Mouse (Mus musculus): ENCODE measurements around the gene Lbhd1. TPM values are rescaled to one million over a fixed set of nuclear protein-coding genes. Genes with fewer than 3 reads are reported as not detected.

Gene Lbhd1
- total RNA-seq, 1 experiment from 2014 or later = 4.6 TPM

Small RNAs within 50 kb of the gene (microRNA-seq; reads per million reads assigned to microRNA genes)
- gene Mir5136 = 0.76 to 0.85 reads per million in 2 experiments

Other genes with a start within 250 kb of the Lbhd1 start
- 1.5 and 2.4 TPM in 2 replicates for gene Chrm1, start 219.9 kb upstream of the Lbhd1 start, total RNA-seq (2021)
- 178 and 199 TPM in 2 replicates for gene Slc3a2, start 160.4 kb upstream of the Lbhd1 start, total RNA-seq (2021)
- 50.8 and 68.2 TPM in 2 replicates for gene Wdr74, start 147.9 kb upstream of the Lbhd1 start, total RNA-seq (2021)
- 2.3 and 2.4 TPM in 2 replicates for gene 1700092M07Rik, start 143.0 kb upstream of the Lbhd1 start, total RNA-seq (2021)
- gene Stx5a, start 142.3 kb upstream of the Lbhd1 start, total RNA-seq (2021) = 77.9 and 90.8 TPM in 2 replicates
- 110 and 120 TPM in 2 replicates for gene Nxf1, start 126.7 kb upstream of the Lbhd1 start, total RNA-seq (2021)
- gene Tmem223, start 112.7 kb upstream of the Lbhd1 start, total RNA-seq (2021) = 102 and 111 TPM in 2 replicates
- 44.7 and 45.9 TPM in 2 replicates for gene Tmem179b, start 109.3 kb upstream of the Lbhd1 start, total RNA-seq (2021)
- gene Taf6l, start 97.3 kb upstream of the Lbhd1 start, total RNA-seq (2021) = 15.2 and 18.2 TPM in 2 replicates
- gene Polr2g, start 85.2 kb upstream of the Lbhd1 start, total RNA-seq (2021) = 85.2 and 89.1 TPM in 2 replicates
- 2.4 and 2.9 TPM in 2 replicates for gene Zbtb3, start 81.2 kb upstream of the Lbhd1 start, total RNA-seq (2021)
- gene Ttc9c, start 64.4 kb upstream of the Lbhd1 start, total RNA-seq (2021) = 29.6 and 32.0 TPM in 2 replicates
- gene Hnrnpul2, start 63.7 kb upstream of the Lbhd1 start, total RNA-seq (2021) = 77.0 and 79.6 TPM in 2 replicates
- 7.5 TPM in 1 of 2 replicates, not detected in the other for gene AC129217.1, start 54.0 kb upstream of the Lbhd1 start, total RNA-seq (2021)
- gene Bscl2, start 46.3 kb upstream of the Lbhd1 start, total RNA-seq (2021) = 143 and 153 TPM in 2 replicates
- gene Gng3, start 44.5 kb upstream of the Lbhd1 start, total RNA-seq (2021) = 6.4 and 9.3 TPM in 2 replicates
- 3.8 and 4.1 TPM in 2 replicates for gene Lrrn4cl, start 33.0 kb upstream of the Lbhd1 start, total RNA-seq (2021)
- gene Ubxn1, start 12.2 kb upstream of the Lbhd1 start, total RNA-seq (2021) = 214 and 218 TPM in 2 replicates
- 80.7 and 82.8 TPM in 2 replicates for gene Uqcc3, start 2.8 kb upstream of the Lbhd1 start, total RNA-seq (2021)
- not detected in 2 replicates for gene Gm49403, start 198 bp downstream of the Lbhd1 start, total RNA-seq (2021)
- gene 1810009A15Rik, start 5.1 kb downstream of the Lbhd1 start, total RNA-seq (2021) = 42.4 and 46.2 TPM in 2 replicates
- 6.0 TPM in 1 of 2 replicates, not detected in the other for gene Gm49416, start 5.2 kb downstream of the Lbhd1 start, total RNA-seq (2021)
- gene Ints5, start 9.3 kb downstream of the Lbhd1 start, total RNA-seq (2021) = 22.5 and 23.1 TPM in 2 replicates
- 162 and 164 TPM in 2 replicates for gene Ganab, start 14.3 kb downstream of the Lbhd1 start, total RNA-seq (2021)
- 52.1 and 53.8 TPM in 2 replicates for gene B3gat3, start 36.6 kb downstream of the Lbhd1 start, total RNA-seq (2021)
- gene Rom1, start 45.6 kb downstream of the Lbhd1 start, total RNA-seq (2021) = 25.7 and 33.3 TPM in 2 replicates
- gene Eml3, start 45.8 kb downstream of the Lbhd1 start, total RNA-seq (2021) = 45.4 and 49.5 TPM in 2 replicates
- gene Mta2, start 58.1 kb downstream of the Lbhd1 start, total RNA-seq (2021) = 93.1 and 105 TPM in 2 replicates
- gene Tut1, start 70.1 kb downstream of the Lbhd1 start, total RNA-seq (2021) = 20.2 and 21.7 TPM in 2 replicates
- 355 and 413 TPM in 2 replicates for gene Eef1g, start 83.3 kb downstream of the Lbhd1 start, total RNA-seq (2021)
- 157 and 186 TPM in 2 replicates for gene Ahnak, start 105.6 kb downstream of the Lbhd1 start, total RNA-seq (2021)
- gene Scgb1a1, start 204.2 kb downstream of the Lbhd1 start, total RNA-seq (2021) = 4.4 TPM in 1 of 2 replicates, not detected in the other